Mouse (Mus musculus) CD8-positive naive resting alpha-beta T cell, adult 2 months (primary cell): ENCODE data around the gene Slc22a12.

ENCODE experiments used
- DNase-seq, 2 experiments: peaks; one replicate each; pipeline ENCODE4 v3.0.0; 2022; ENCODE audit warnings: low read depth in 2 of 2, low spot score in 2 of 2

Gene Slc22a12

GRCm38 (mm10) chr19:6541521-6541920 is 1.3 kb downstream of the Slc22a12 start:
- DNase-seq: no peak

- DNase-seq: no peak
Observed at GRCm38 (mm10) chr19:6540191-6540590, 2.6 kb downstream of the Slc22a12 start.

- DNase-seq: no peak
Observed at GRCm38 (mm10) chr19:6539592-6539991, 3.2 kb downstream of the Slc22a12 start.

- no peak for DNase-seq
Observed at GRCm38 (mm10) chr19:6538546-6538945, 4.3 kb downstream of the Slc22a12 start.

- DNase-seq: no peak
Observed at GRCm38 (mm10) chr19:6537526-6537925, 5.3 kb downstream of the Slc22a12 start.

GRCm38 (mm10) chr19:6536696-6537095 is 6.1 kb downstream of the Slc22a12 start:
- DNase-seq: no peak

GRCm38 (mm10) chr19:6536201-6536600 is 6.6 kb downstream of the Slc22a12 start:
- no peak for DNase-seq

- DNase-seq: no peak
Observed at GRCm38 (mm10) chr19:6534118-6534415, 8.8 kb downstream of the Slc22a12 start.

- no peak for DNase-seq
Observed at GRCm38 (mm10) chr19:6533290-6534117, 9.3 kb downstream of the Slc22a12 start.

GRCm38 (mm10) chr19:6532656-6533055 is 10.2 kb downstream of the Slc22a12 start:
- no peak for DNase-seq

GRCm38 (mm10) chr19:6531832-6532471 is 10.9 kb downstream of the Slc22a12 start:
- DNase-seq: no peak

- DNase-seq: no peak
Observed at GRCm38 (mm10) chr19:6531011-6531631, 11.7 kb downstream of the Slc22a12 start.

- no peak for DNase-seq
Observed at GRCm38 (mm10) chr19:6530359-6530758, 12.5 kb downstream of the Slc22a12 start.

- DNase-seq: no peak
Observed at GRCm38 (mm10) chr19:6529265-6529985, 13.4 kb downstream of the Slc22a12 start.

GRCm38 (mm10) chr19:6527839-6528531 is 14.8 kb downstream of the Slc22a12 start:
- DNase-seq: no peak

- no peak for DNase-seq
Observed at GRCm38 (mm10) chr19:6527439-6527838, 15.4 kb downstream of the Slc22a12 start.

- DNase-seq: no peak
Observed at GRCm38 (mm10) chr19:6526010-6526409, 16.8 kb downstream of the Slc22a12 start.

- no peak for DNase-seq
Observed at GRCm38 (mm10) chr19:6525023-6525422, 17.8 kb downstream of the Slc22a12 start.

- no peak for DNase-seq
Observed at GRCm38 (mm10) chr19:6522289-6522688, 20.5 kb downstream of the Slc22a12 start.

- DNase-seq: no peak
Observed at GRCm38 (mm10) chr19:6521630-6522029, 21.2 kb downstream of the Slc22a12 start.

GRCm38 (mm10) chr19:6519483-6519882 is 23.3 kb downstream of the Slc22a12 start:
- no peak for DNase-seq
